Mouse (Mus musculus): ENCODE data around the gene Ciao2a. TPM values are rescaled to one million over a fixed set of nuclear protein-coding genes. Genes with fewer than 3 reads are reported as not detected.

Ciao2a gene
- polyA plus RNA-seq, 1 experiment from 2014 or later, result 107 TPM

- ATAC-seq (ENCODE audit: low FRiP score, low read depth), result no peak
- no peak overlapping the region for H3K9ac ChIP-seq
- H3K36me3 ChIP-seq, result peaks cover 88% of the 10 kb centered on the region
- H3K4me2 ChIP-seq (replicated peaks), result no peak overlapping the region
- H3K4me1 ChIP-seq, result no peaks in the 10 kb centered on the region
- H3K27ac ChIP-seq, result no peak overlapping the region
- WGBS, result 81% methylated on average over 8 of the region's 8 CpGs
- H3K9me3 ChIP-seq, result no peaks in the 10 kb centered on the region
- H3K4me3 ChIP-seq, result no peak overlapping the region
- no peaks in the 10 kb centered on the region for H3K27me3 ChIP-seq (replicated peaks)
These were observed 24.8 kb upstream of the Ciao2a start for GRCm38 (mm10) chr9:66101577-66101976.

GRCm38 (mm10) chr9:66102668-66103067, 23.7 kb upstream of the Ciao2a start:
- H3K4me2 ChIP-seq (replicated peaks), result no peak overlapping the region
- no peaks in the 10 kb centered on the region for H3K27me3 ChIP-seq (replicated peaks)
- 94% methylated on average over 6 of the region's 6 CpGs for WGBS
- no peaks in the 10 kb centered on the region for H3K9me3 ChIP-seq
- peaks cover 84% of the 10 kb centered on the region for H3K36me3 ChIP-seq
- no peak overlapping the region for H3K4me3 ChIP-seq
- H3K27ac ChIP-seq, result no peak overlapping the region
- H3K4me1 ChIP-seq, result no peaks in the 10 kb centered on the region
- no peak for ATAC-seq (ENCODE audit: low FRiP score, low read depth)
- no peak overlapping the region for H3K9ac ChIP-seq

GRCm38 (mm10) chr9:66104601-66105000, 21.8 kb upstream of the Ciao2a start:
- Histone ChIP-seq H3K9me3 (no peaks in the 10 kb centered on the region), H3K4me1 (no peaks in the 10 kb centered on the region), H3K4me2 (replicated peaks) (no peak overlapping the region), H3K9ac (no peak overlapping the region), H3K27me3 (replicated peaks) (no peaks in the 10 kb centered on the region), H3K4me3 (no peak overlapping the region), H3K27ac (no peak overlapping the region), H3K36me3 (peaks cover 80% of the 10 kb centered on the region)
- WGBS, result 96% methylated on average over 4 of the region's 4 CpGs
- no peak for ATAC-seq (ENCODE audit: low FRiP score, low read depth)

GRCm38 (mm10) chr9:66105168-66105567, 21.2 kb upstream of the Ciao2a start:
- Histone ChIP-seq H3K4me3 (no peak overlapping the region), H3K36me3 (peaks cover 78% of the 10 kb centered on the region), H3K4me2 (replicated peaks) (no peak overlapping the region), H3K9ac (no peak overlapping the region), H3K9me3 (no peaks in the 10 kb centered on the region), H3K4me1 (peaks cover 2% of the 10 kb centered on the region; the same call in 1 of the 2 replicates), H3K27ac (no peak overlapping the region), H3K27me3 (replicated peaks) (no peaks in the 10 kb centered on the region)
- ATAC-seq (ENCODE audit: low FRiP score, low read depth), result no peak
- WGBS, result 92% methylated on average over 8 of the region's 8 CpGs

GRCm38 (mm10) chr9:66109574-66109973, 16.8 kb upstream of the Ciao2a start:
- Histone ChIP-seq H3K27me3 (replicated peaks) (no peaks in the 10 kb centered on the region), H3K4me1 (peaks cover 13% of the 10 kb centered on the region), H3K9ac (no peak overlapping the region), H3K4me3 (no peak overlapping the region), H3K36me3 (peaks cover 45% of the 10 kb centered on the region), H3K27ac (no peak overlapping the region), H3K9me3 (no peaks in the 10 kb centered on the region), H3K4me2 (replicated peaks) (no peak overlapping the region)
- ATAC-seq (ENCODE audit: low FRiP score, low read depth), result no peak
- WGBS, result 98% methylated on average over 1 of the region's 1 CpGs

- H3K9ac ChIP-seq, result no peak overlapping the region
- no peak overlapping the region for H3K4me3 ChIP-seq
- no peak for ATAC-seq (ENCODE audit: low FRiP score, low read depth)
- H3K9me3 ChIP-seq, result no peaks in the 10 kb centered on the region
- no peak overlapping the region for H3K27ac ChIP-seq
- no peaks in the 10 kb centered on the region for H3K27me3 ChIP-seq (replicated peaks)
- H3K4me1 ChIP-seq, result peaks cover 13% of the 10 kb centered on the region
- H3K4me2 ChIP-seq (replicated peaks), result no peak overlapping the region
- WGBS, result 58% methylated on average over 8 of the region's 8 CpGs
- peaks cover 44% of the 10 kb centered on the region for H3K36me3 ChIP-seq
These were observed 16.3 kb upstream of the Ciao2a start for GRCm38 (mm10) chr9:66110126-66110525.

GRCm38 (mm10) chr9:66110611-66111379, 15.6 kb upstream of the Ciao2a start:
- Histone ChIP-seq H3K4me3 (no peak overlapping the region), H3K9ac (no peak overlapping the region), H3K27ac (no peak overlapping the region), H3K4me1 (peaks cover 13% of the 10 kb centered on the region), H3K4me2 (replicated peaks) (no peak overlapping the region), H3K9me3 (no peaks in the 10 kb centered on the region), H3K27me3 (replicated peaks) (no peaks in the 10 kb centered on the region), H3K36me3 (peaks cover 41% of the 10 kb centered on the region)
- 36% methylated on average over 8 of the region's 8 CpGs for WGBS
- no peak for ATAC-seq (ENCODE audit: low FRiP score, low read depth)

- Histone ChIP-seq H3K27ac (no peak overlapping the region), H3K4me1 (peaks cover 17% of the 10 kb centered on the region), H3K9ac (no peak overlapping the region), H3K9me3 (no peaks in the 10 kb centered on the region), H3K4me3 (no peak overlapping the region), H3K27me3 (replicated peaks) (no peaks in the 10 kb centered on the region), H3K36me3 (peaks cover 20% of the 10 kb centered on the region; the same call in 1 of the 2 replicates), H3K4me2 (replicated peaks) (no peak overlapping the region)
- no peak for ATAC-seq (ENCODE audit: low FRiP score, low read depth)
- WGBS, result 93% methylated on average over 3 of the region's 3 CpGs
These were observed 12.1 kb upstream of the Ciao2a start for GRCm38 (mm10) chr9:66114341-66114740.

- H3K27me3 ChIP-seq (replicated peaks), result no peaks in the 10 kb centered on the region
- H3K36me3 ChIP-seq, result peaks cover 17% of the 10 kb centered on the region; the same call in 1 of the 2 replicates
- no peak for ATAC-seq (ENCODE audit: low FRiP score, low read depth)
- no peaks in the 10 kb centered on the region for H3K9me3 ChIP-seq
- H3K4me1 ChIP-seq, result 0 out of 2 replicates have a peak, but pooled peaks cover 4% of the 10 kb centered on the region
- H3K27ac ChIP-seq, result no peak overlapping the region
- H3K9ac ChIP-seq, result no peak overlapping the region
- no peak overlapping the region for H3K4me2 ChIP-seq (replicated peaks)
- WGBS, result 63% methylated on average over 8 of the region's 8 CpGs
- H3K4me3 ChIP-seq, result no peak overlapping the region
These were observed 9.5 kb upstream of the Ciao2a start for GRCm38 (mm10) chr9:66116890-66117289.

- ATAC-seq (ENCODE audit: low FRiP score, low read depth), result no peak
- no peak overlapping the region for H3K4me3 ChIP-seq
- H3K4me2 ChIP-seq (replicated peaks), result no peak overlapping the region
- 95% methylated on average over 2 of the region's 2 CpGs for WGBS
- peaks cover 15% of the 10 kb centered on the region for H3K4me1 ChIP-seq
- peaks cover 9% of the 10 kb centered on the region; the same call in 1 of the 2 replicates for H3K36me3 ChIP-seq
- no peak overlapping the region for H3K27ac ChIP-seq
- H3K9me3 ChIP-seq, result no peaks in the 10 kb centered on the region
- no peak overlapping the region for H3K9ac ChIP-seq
- no peaks in the 10 kb centered on the region for H3K27me3 ChIP-seq (replicated peaks)
These were observed 6.9 kb upstream of the Ciao2a start for GRCm38 (mm10) chr9:66119498-66119897.

- Histone ChIP-seq H3K4me1 (peaks cover 15% of the 10 kb centered on the region), H3K9me3 (no peaks in the 10 kb centered on the region), H3K27ac (no peak overlapping the region), H3K4me2 (replicated peaks) (no peak overlapping the region), H3K4me3 (no peak overlapping the region), H3K36me3 (peaks cover 4% of the 10 kb centered on the region; the same call in 1 of the 2 replicates), H3K9ac (no peak overlapping the region), H3K27me3 (replicated peaks) (no peaks in the 10 kb centered on the region)
- ATAC-seq (ENCODE audit: low FRiP score, low read depth), result no peak
- WGBS, result 95% methylated on average over 4 of the region's 4 CpGs
These were observed 6.3 kb upstream of the Ciao2a start for GRCm38 (mm10) chr9:66120106-66120505.

- no peaks in the 10 kb centered on the region for H3K36me3 ChIP-seq
- H3K4me2 ChIP-seq (replicated peaks), result no peak overlapping the region
- no peak overlapping the region for H3K4me3 ChIP-seq
- no peaks in the 10 kb centered on the region for H3K27me3 ChIP-seq (replicated peaks)
- H3K27ac ChIP-seq, result no peak overlapping the region
- ATAC-seq (ENCODE audit: low FRiP score, low read depth), result no peak
- H3K4me1 ChIP-seq, result peaks cover 15% of the 10 kb centered on the region
- H3K9ac ChIP-seq, result no peak overlapping the region
- no peaks in the 10 kb centered on the region for H3K9me3 ChIP-seq
- WGBS, result 84% methylated on average over 3 of the region's 3 CpGs
These were observed 5.5 kb upstream of the Ciao2a start for GRCm38 (mm10) chr9:66120945-66121344.

- peaks cover 15% of the 10 kb centered on the region for H3K4me1 ChIP-seq
- no peak overlapping the region for H3K9ac ChIP-seq
- no peak overlapping the region for H3K27ac ChIP-seq
- H3K4me3 ChIP-seq, result no peak overlapping the region
- H3K36me3 ChIP-seq, result no peaks in the 10 kb centered on the region
- ATAC-seq (ENCODE audit: low FRiP score, low read depth), result no peak
- H3K27me3 ChIP-seq (replicated peaks), result no peaks in the 10 kb centered on the region
- no peak overlapping the region for H3K4me2 ChIP-seq (replicated peaks)
- no peaks in the 10 kb centered on the region for H3K9me3 ChIP-seq
These were observed 5.0 kb upstream of the Ciao2a start for GRCm38 (mm10) chr9:66121421-66121820.
